Mouse (Mus musculus) heart, postnatal 36 days (tissue): Measurements from ENCODE around the gene Aamp. TPM values are rescaled to one million over a fixed set of nuclear protein-coding genes. Genes with fewer than 3 reads are reported as not detected.

ENCODE experiments used
- DNase-seq, 2 experiments: peaks; one replicate each; pipeline ENCODE4 v3.0.0; 2021 to 2022
- intact Hi-C: fragments of 180-260 bp; cut with DNase I; formaldehyde crosslinking; loops from one replicate; pipeline ENCODE4 v1.15.1; 2025
- total RNA-seq, 2 experiments: library from RNA; stranded (reverse); gene quantifications; 2 replicates each; pipeline ENCODE4 v1.2.3; 2021

Gene Aamp
- total RNA-seq, 2 experiments from 2014 or later, result 102 to 104 TPM

- peak in 1 of 2 experiments; percentile 28 for DNase-seq
- intact Hi-C loops, result loop anchor here (1.0 kb wide), 1 partner anchor 12 kb away; no protein-coding TSS in a partner anchor
Observed at GRCm38 (mm10) chr1:74249331-74249980, 35.1 kb downstream of the Aamp start.

- peak; percentile 34 to 47 for DNase-seq
- intact Hi-C loops, result loop anchor here (1.0 kb wide), 1 partner anchor 11 kb away; no protein-coding TSS in a partner anchor
Observed at GRCm38 (mm10) chr1:74248799-74249198, 35.7 kb downstream of the Aamp start.

- intact Hi-C loops, result no loop called here
- DNase-seq, result no peak
Observed at GRCm38 (mm10) chr1:74245525-74245924, 39.0 kb downstream of the Aamp start.

- intact Hi-C loops, result no loop called here
- DNase-seq, result no peak
Observed at GRCm38 (mm10) chr1:74240832-74241231, 43.7 kb downstream of the Aamp start.

GRCm38 (mm10) chr1:74240311-74240710, 44.2 kb downstream of the Aamp start:
- intact Hi-C loops, result no loop called here

GRCm38 (mm10) chr1:74239618-74240017, 44.9 kb downstream of the Aamp start:
- intact Hi-C loops, result no loop called here
- peak; percentile 23 to 32 for DNase-seq

More at GRCm38 (mm10) chr1:74240311-74240710, 44.2 kb downstream of the Aamp start:
- peak in 1 of 2 experiments; percentile 37 for DNase-seq

GRCm38 (mm10) chr1:74239162-74239561, 45.4 kb downstream of the Aamp start:
- intact Hi-C loops, result no loop called here
- no peak for DNase-seq

- intact Hi-C loops, result no loop called here
- DNase-seq, result no peak
Observed at GRCm38 (mm10) chr1:74238136-74238535, 46.4 kb downstream of the Aamp start.

- intact Hi-C loops, result loop anchor here (1.0 to 2.0 kb wide), 2 partner anchors 12 to 47 kb away; partner anchors contain the start of genes Aamp and Pnkd
- DNase-seq, result no peak
Observed at GRCm38 (mm10) chr1:74237671-74238070, 46.9 kb downstream of the Aamp start.

GRCm38 (mm10) chr1:74236590-74237317, 47.8 kb downstream of the Aamp start:
- intact Hi-C loops, result loop anchor here (1.0 to 2.0 kb wide), 2 partner anchors 13 to 48 kb away; partner anchors contain the start of genes Aamp and Pnkd
- DNase-seq, result peak in 1 of 2 experiments; percentile 49

- intact Hi-C loops, result loop anchor here (2.0 kb wide), 1 partner anchor 49 kb away; the partner anchor contains the start of genes Aamp and Pnkd
- peak; percentile 98 to 99 for DNase-seq
Observed at GRCm38 (mm10) chr1:74235938-74236589, 48.5 kb downstream of the Aamp start, which contains the start of gene Arpc2. Arpc2 (plus strand) TSS chr1:74236084.

- no peak for DNase-seq
- intact Hi-C loops, result no loop called here
Observed at GRCm38 (mm10) chr1:74230992-74231391, 53.5 kb downstream of the Aamp start.

GRCm38 (mm10) chr1:74229942-74230341, 54.6 kb downstream of the Aamp start:
- intact Hi-C loops, result no loop called here
- no peak for DNase-seq

Other genes starting within 250 kb of the Aamp start
- gene Tns1, start 160.3 kb downstream of the Aamp start, total RNA-seq, result 100 to 1,000 TPM; 672 to 786 TPM
- 1 to 10 TPM in 1 of 2 experiments, under 1 TPM in 1; 0.69 to 1.2 TPM for gene Rufy4, start 159.2 kb downstream of the Aamp start, total RNA-seq
- under 1 TPM; 0.16 to 0.17 TPM for gene Cxcr2, start 130.7 kb downstream of the Aamp start, total RNA-seq
- not detected for gene Cxcr1, start 90.1 kb downstream of the Aamp start, total RNA-seq
- 100 to 1,000 TPM; 135 to 140 TPM for gene Arpc2, start 48.7 kb downstream of the Aamp start, total RNA-seq
- gene Gpbar1, start 6.2 kb downstream of the Aamp start, total RNA-seq, result not detected
- gene Pnkd, start 192 bp upstream of the Aamp start, total RNA-seq, result 100 to 1,000 TPM; 145 to 159 TPM
- 10 to 100 TPM; 45.8 to 50.5 TPM for gene Tmbim1, start 20.9 kb upstream of the Aamp start, total RNA-seq
- gene Catip, start 77.4 kb upstream of the Aamp start, total RNA-seq, result under 1 TPM; 0.19 to 0.41 TPM
- gene Slc11a1, start 90.5 kb upstream of the Aamp start, total RNA-seq, result 1 to 10 TPM; 4.7 to 5.5 TPM
- 100 to 1,000 TPM; 127 to 133 TPM for gene Ctdsp1, start 106.8 kb upstream of the Aamp start, total RNA-seq
- gene Vil1, start 124.6 kb upstream of the Aamp start, total RNA-seq, result 1 to 10 TPM in 1 of 2 experiments, under 1 TPM in 1; 0.86 to 1.3 TPM
- 10 to 100 TPM; 12.1 to 12.6 TPM for gene Cnot9, start 221.3 kb upstream of the Aamp start, total RNA-seq